Mouse (Mus musculus) kidney, postnatal 0 days (tissue): ENCODE results near the gene Olfr1393. TPM values are rescaled to one million over a fixed set of nuclear protein-coding genes. Genes with fewer than 3 reads are reported as not detected.

Experiments used
- ATAC-seq: fragments of 200-750 bp; cut with Nextera tagmentation; replicated peaks from 2 replicates; pipeline ENCODE4 v1.8.0; 2017; ENCODE audit warnings: low read depth, moderate number of reproducible peaks, moderate TSS enrichment, moderate library complexity; ENCODE audit not compliant: low FRiP score
- DNase-seq: peaks from one replicate; pipeline ENCODE4 v3.0.0-alpha.2; 2016; ENCODE audit warnings: low spot score
- H3K27ac ChIP-seq: fragments of 300-500 bp; sonication (generic); 2 replicates; pipeline ENCODE4 v1.5.1; 2014; ENCODE audit warnings: mild to moderate bottlenecking
- H3K27me3 ChIP-seq: fragments of 300-500 bp; sonication (generic); 2 replicates; pipeline ENCODE4 v1.6.1; 2014; ENCODE audit warnings: low read length, mixed read lengths; ENCODE audit not compliant: insufficient read depth
- H3K36me3 ChIP-seq: fragments of 300-500 bp; sonication (generic); 2 replicates; pipeline ENCODE4 v1.6.1; 2014; ENCODE audit warnings: low read length, mixed read lengths; ENCODE audit not compliant: insufficient read depth
- H3K4me1 ChIP-seq: fragments of 300-500 bp; sonication (generic); replicated peaks from 2 replicates; pipeline ENCODE4 v1.6.1; 2014; ENCODE audit warnings: antibody characterized with exemption, low read length, mixed read lengths; ENCODE audit not compliant: insufficient read depth
- H3K4me2 ChIP-seq: fragments of 300-500 bp; sonication (generic); 2 replicates; pipeline ENCODE4 v1.6.1; 2014; ENCODE audit warnings: mild to moderate bottlenecking, low read length, moderate library complexity, mixed read lengths
- H3K4me3 ChIP-seq: fragments of 300-500 bp; sonication (generic); replicated peaks from 2 replicates; pipeline ENCODE4 v1.5.1; 2014; ENCODE audit warnings: low read depth, low read length
- H3K9ac ChIP-seq: fragments of 300-500 bp; sonication (generic); 2 replicates; pipeline ENCODE4 v1.6.1; 2014; ENCODE audit warnings: low read depth, low read length
- H3K9me3 ChIP-seq: fragments of 300-500 bp; sonication (generic); replicated peaks from 2 replicates; pipeline ENCODE4 v1.6.1; 2016; ENCODE audit warnings: low read length, inconsistent platforms, mixed read lengths
- CTCF ChIP-seq: IDR thresholded peaks from 2 replicates; pipeline ENCODE4 v1.5.1; 2016; ENCODE audit warnings: antibody characterized with exemption, low read depth, mild to moderate bottlenecking, moderate library complexity
- WGBS: fragments of 180-500 bp; shearing (Covaris S2); extraction: QIAGEN DNeasy Blood & Tissue Kit; methylation state at CpG from one replicate; pipeline ENCODE4 v1.1.7; 2014; 5-methylcytosine and 5-hydroxymethylcytosine counted together
- polyA plus RNA-seq: library from polyadenylated mRNA; unstranded; fragments of >200 nt; fragmentation: Nextera tagmentation; extraction: Ambion mirVana; gene quantifications from 2 replicates; pipeline ENCODE4 v1.2.1, GENCODE M21; 2015

The Olfr1393 gene
- polyA plus RNA-seq, 1 experiment from 2014 or later: 0.13 TPM

DNA sequence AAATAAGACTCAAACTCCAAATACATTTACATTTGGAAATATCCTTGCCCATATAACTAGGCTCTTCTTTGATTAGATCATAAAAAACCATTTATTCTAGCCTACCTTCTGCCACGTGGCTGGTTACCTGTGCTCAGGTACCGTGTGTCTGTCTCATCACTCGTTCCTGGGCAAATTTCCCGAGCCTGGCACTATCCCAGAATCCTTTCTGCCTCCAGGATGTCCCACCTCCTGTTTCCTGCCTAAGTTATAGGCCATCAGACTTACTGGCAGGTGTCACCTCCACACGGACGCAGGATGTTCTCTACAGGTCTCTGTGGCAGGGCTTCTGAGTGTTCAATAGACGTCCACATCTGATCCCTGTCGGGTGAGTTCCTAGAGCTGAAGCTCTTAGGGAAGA is 13.0 kb upstream of the Olfr1393 start:
- Histone ChIP-seq H3K27me3 (no peaks in the 10 kb centered on the region), H3K36me3 (peaks cover 19% of the 10 kb centered on the region), H3K4me1 (no peaks in the 10 kb centered on the region), H3K4me2 (no peak overlapping the region), H3K9ac (no peak overlapping the region), H3K9me3 (no peaks in the 10 kb centered on the region), H3K4me3 (no peak overlapping the region), H3K27ac (no peak overlapping the region)
- DNase-seq: no peak
- TF ChIP-seq CTCF: no peak
- 84% methylated on average over 8 of the region's 8 CpGs for WGBS
- no peak for ATAC-seq

GRCm38 (mm10) chr11:49266671-49267070 is 11.4 kb upstream of the Olfr1393 start:
- 54% methylated on average over 6 of the region's 6 CpGs for WGBS
- H3K9ac ChIP-seq: no peak overlapping the region
- TF ChIP-seq CTCF: no peak
- H3K27me3 ChIP-seq: no peaks in the 10 kb centered on the region
- H3K27ac ChIP-seq: peak overlapping the region; percentile 47; the same call in 1 of the 2 replicates
- no peaks in the 10 kb centered on the region for H3K9me3 ChIP-seq
- H3K4me2 ChIP-seq: no peak overlapping the region
- DNase-seq (peak; percentile 22), ATAC-seq (peak; percentile 77)
- H3K4me1 ChIP-seq: no peaks in the 10 kb centered on the region
- no peak overlapping the region for H3K4me3 ChIP-seq
- peaks cover 7% of the 10 kb centered on the region; the same call in 1 of the 2 replicates for H3K36me3 ChIP-seq

- WGBS: 80% methylated on average over 10 of the region's 10 CpGs
- no peak for ATAC-seq
- Histone ChIP-seq H3K9me3 (no peaks in the 10 kb centered on the region), H3K4me2 (no peak overlapping the region), H3K4me3 (no peak overlapping the region), H3K27me3 (no peaks in the 10 kb centered on the region), H3K9ac (no peak overlapping the region), H3K36me3 (0 out of 2 replicates have a peak, but pooled peaks cover under 1% of the 10 kb centered on the region), H3K27ac (peak overlapping the region; percentile 47), H3K4me1 (no peaks in the 10 kb centered on the region)
- TF ChIP-seq CTCF: no peak
- no peak for DNase-seq
Observed at GRCm38 (mm10) chr11:49267316-49267715, 10.8 kb upstream of the Olfr1393 start.

DNA sequence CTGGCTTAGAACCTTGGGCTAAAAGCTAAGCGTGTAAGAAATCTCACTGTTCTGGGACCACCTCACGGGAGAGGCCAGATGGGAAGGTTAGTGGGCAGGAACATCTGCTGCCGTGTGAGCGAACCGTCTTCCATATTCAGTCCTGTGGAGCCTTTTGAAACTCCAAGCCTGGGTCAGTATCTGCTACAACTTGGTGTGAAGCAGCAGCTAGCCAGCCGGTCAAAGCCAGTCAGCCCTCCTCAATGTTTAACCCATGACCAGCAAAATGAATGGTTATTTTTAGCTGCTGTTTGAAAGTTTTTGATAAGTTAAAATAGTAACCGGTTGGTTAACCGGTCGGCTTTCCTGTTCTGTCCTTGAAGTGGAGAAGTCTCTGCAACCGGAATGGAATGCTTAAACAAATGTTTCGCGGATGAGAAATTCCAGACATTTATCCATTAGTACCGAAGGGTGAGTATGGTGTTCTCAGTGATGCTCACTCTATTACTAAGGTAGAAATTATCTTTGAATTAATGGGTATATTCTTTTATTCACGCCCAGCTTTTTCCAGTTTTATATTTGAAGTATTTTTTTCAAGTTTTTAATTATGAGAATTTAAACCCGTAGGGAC is 10.0 kb upstream of the Olfr1393 start:
- H3K27me3 ChIP-seq: no peaks in the 10 kb centered on the region
- H3K36me3 ChIP-seq: no peaks in the 10 kb centered on the region
- DNase-seq (peak; percentile 25), ATAC-seq (0 out of 2 replicates have a peak, but pooled peaks have one; percentile 26)
- 60% methylated on average over 15 of the region's 15 CpGs for WGBS
- TF ChIP-seq CTCF: no peak
- H3K4me3 ChIP-seq: no peak overlapping the region
- H3K9me3 ChIP-seq: no peaks in the 10 kb centered on the region
- peak overlapping the region; percentile 47 for H3K27ac ChIP-seq
- H3K9ac ChIP-seq: no peak overlapping the region
- no peak overlapping the region for H3K4me2 ChIP-seq
- H3K4me1 ChIP-seq: no peaks in the 10 kb centered on the region

DNA sequence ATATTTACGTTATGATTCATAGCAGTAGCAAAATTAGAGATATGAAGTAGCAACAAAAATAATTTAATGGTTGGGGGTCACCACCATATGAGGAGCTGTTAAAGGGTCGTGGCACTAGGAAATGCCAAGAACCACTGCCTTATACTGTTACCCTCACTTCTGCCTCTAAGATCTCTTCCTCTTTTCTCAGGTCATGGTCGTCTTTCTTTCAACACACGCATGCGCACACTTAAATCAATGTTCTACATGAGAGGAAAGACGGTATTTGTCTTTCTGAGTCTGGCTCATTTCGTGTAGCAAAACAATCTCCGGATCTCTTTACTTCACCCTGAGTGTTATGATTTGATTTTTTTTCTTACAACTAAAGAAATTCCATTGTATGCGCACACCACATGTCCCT is 8.3 kb upstream of the Olfr1393 start:
- TF ChIP-seq CTCF: no peak
- no peak overlapping the region for H3K4me2 ChIP-seq
- WGBS: 87% methylated on average over 9 of the region's 9 CpGs

GRCm38 (mm10) chr11:49270368-49270767 is 7.7 kb upstream of the Olfr1393 start:
- ATAC-seq (no peak), DNase-seq (no peak)
- H3K9me3 ChIP-seq: no peaks in the 10 kb centered on the region
- no peak for TF ChIP-seq CTCF
- 88% methylated on average over 4 of the region's 4 CpGs for WGBS
- H3K36me3 ChIP-seq: no peaks in the 10 kb centered on the region
- H3K27ac ChIP-seq: no peak overlapping the region
- no peaks in the 10 kb centered on the region for H3K4me1 ChIP-seq
- H3K9ac ChIP-seq: no peak overlapping the region
- H3K4me2 ChIP-seq: no peak overlapping the region
- H3K27me3 ChIP-seq: no peaks in the 10 kb centered on the region
- H3K4me3 ChIP-seq: no peak overlapping the region

More for the DNA sequence above, 8.3 kb upstream of the Olfr1393 start:
- Histone ChIP-seq H3K36me3 (no peaks in the 10 kb centered on the region), H3K4me3 (no peak overlapping the region), H3K9ac (no peak overlapping the region), H3K27ac (no peak overlapping the region), H3K27me3 (no peaks in the 10 kb centered on the region), H3K9me3 (no peaks in the 10 kb centered on the region), H3K4me1 (no peaks in the 10 kb centered on the region)
- DNase-seq (no peak), ATAC-seq (no peak)

- ATAC-seq (no peak), DNase-seq (peak; percentile 86)
- Histone ChIP-seq H3K36me3 (no peaks in the 10 kb centered on the region), H3K4me2 (no peak overlapping the region), H3K27ac (no peak overlapping the region), H3K4me1 (no peaks in the 10 kb centered on the region), H3K9ac (no peak overlapping the region), H3K4me3 (no peak overlapping the region), H3K9me3 (no peaks in the 10 kb centered on the region), H3K27me3 (no peaks in the 10 kb centered on the region)
- 30% methylated on average over 7 of the region's 7 CpGs for WGBS
- TF ChIP-seq CTCF: peak; percentile 86
Observed at GRCm38 (mm10) chr11:49271334-49271733, 6.8 kb upstream of the Olfr1393 start.
